ENCODE assay signal across 8 mouse cellular contexts in the genomic region with DNA sequence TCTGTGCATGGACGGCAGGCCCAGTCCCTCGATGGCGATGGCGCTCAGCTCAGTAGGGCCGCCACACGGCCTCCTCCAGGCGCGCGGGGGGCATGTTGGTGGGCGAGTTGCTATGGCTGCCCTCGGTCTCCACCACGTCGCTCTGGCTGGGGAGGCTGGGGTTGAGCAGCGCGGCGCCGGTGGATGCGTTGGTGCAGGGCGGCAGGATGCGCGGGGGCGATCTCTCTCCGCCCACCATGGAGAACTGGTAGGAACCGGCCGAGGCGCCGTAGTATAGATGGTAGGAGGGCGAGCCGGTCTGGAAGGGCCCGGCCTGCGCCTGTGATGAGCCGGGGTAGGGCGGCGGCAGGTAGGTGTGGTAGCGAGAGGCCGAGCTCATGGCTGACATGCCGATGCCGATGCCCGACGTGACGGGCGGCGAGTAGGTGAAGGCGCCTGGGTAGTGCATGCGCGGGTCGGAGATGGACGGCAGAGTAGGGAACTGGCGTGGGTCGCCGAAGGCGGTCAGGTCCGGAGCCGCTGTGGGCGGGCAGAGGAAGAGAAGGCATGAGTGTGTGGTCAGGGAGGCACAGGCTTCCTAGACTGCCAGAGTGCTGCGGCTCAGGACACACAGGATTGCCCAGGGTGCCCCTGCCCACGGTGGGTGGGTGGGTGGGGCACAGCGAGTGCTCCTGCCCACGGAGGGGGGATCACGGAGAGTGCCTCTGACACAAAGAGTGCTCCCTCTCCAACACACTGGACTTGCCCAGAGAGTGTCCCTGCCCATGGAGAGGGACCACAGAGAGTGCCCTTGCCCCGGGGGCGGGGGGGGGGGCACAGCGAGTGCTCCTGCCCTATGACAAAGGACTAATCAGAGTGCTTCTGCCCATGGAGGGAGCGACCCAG.
A peak's percentile ranks its signal among the peaks of the same experiment; 100 is the strongest.
DNase-seq lines count a peak whose midpoint lies in the region; ATAC-seq lines count a peak whose summit lies in the region.

No protein-coding gene starts in this region.

- peaks cover 46% of the 10 kb centered on the region for H3K27me3 ChIP-seq in forebrain, embryonic 11.5 days (ENCODE audit: control insufficient read depth, insufficient read depth, low read length)
- H3K27me3 ChIP-seq in neural tube, embryonic 11.5 days (ENCODE audit: control insufficient read depth, insufficient read depth, low read length), result peaks cover 10% of the 10 kb centered on the region

- H3K4me2 ChIP-seq in forebrain, embryonic 11.5 days (ENCODE audit: low read depth, low read length, severe bottlenecking), result peak overlapping the region; percentile 56
- peak overlapping the region; percentile 65 for H3K4me2 ChIP-seq in neural tube, embryonic 11.5 days (ENCODE audit: low read depth)

- peak overlapping the region; percentile 32 for H3K4me3 ChIP-seq in forebrain, embryonic 11.5 days (ENCODE audit: low read depth, low read length)
- peak overlapping the region; percentile 42 for H3K4me3 ChIP-seq in neural tube, embryonic 11.5 days (ENCODE audit: low read depth, low read length)

- no peaks in the 10 kb centered on the region for H3K9me3 ChIP-seq in forebrain, embryonic 11.5 days (ENCODE audit: control insufficient read depth, low read length)
- no peaks in the 10 kb centered on the region for H3K9me3 ChIP-seq in neural tube, embryonic 11.5 days (ENCODE audit: control insufficient read depth, low read length)

- ATAC-seq in forebrain, embryonic 11.5 days (replicated peaks; ENCODE audit: low FRiP score), result peak; percentile 42
- peak; percentile 61 for ATAC-seq in neural tube, embryonic 11.5 days (ENCODE audit: insufficient read depth, low FRiP score, low TSS enrichment)

- intact Hi-C loops in left cerebral cortex, postnatal 14 days (cut with DNase I), result no loop called here

- DNase-seq in left cerebral cortex, postnatal 14 days (ENCODE audit: low spot score in 2 of 2), result peak; percentile 12 to 20
- DNase-seq in left cerebral cortex, adult 9 months (ENCODE audit: low spot score in 2 of 2), result no peak
- DNase-seq in forebrain, embryonic 11.5 days (ENCODE audit: low spot score), result peak; percentile 72
- DNase-seq in kidney, postnatal 4 days, result peak; percentile 49 to 70
- DNase-seq in neural tube, embryonic 11.5 days (ENCODE audit: low spot score), result peak; percentile 59
- DNase-seq in thymus, postnatal 36 days, result no peak
- no peak for DNase-seq in ovary, adult 18-20 months (ENCODE audit: low spot score)
- no peak for DNase-seq in urinary bladder, adult 18-20 months (ENCODE audit: low spot score in 2 of 2)

- H3K4me1 ChIP-seq in forebrain, embryonic 11.5 days (replicated peaks; ENCODE audit: control insufficient read depth, insufficient read depth, low read length), result peaks cover 17% of the 10 kb centered on the region; the same call in 1 of the 2 replicates
- H3K4me1 ChIP-seq in neural tube, embryonic 11.5 days (ENCODE audit: control insufficient read depth, insufficient read depth, low read length), result 0 out of 2 replicates have a peak, but pooled peaks cover 6% of the 10 kb centered on the region

- 12% methylated on average over 63 of the region's 64 CpGs for WGBS in forebrain, embryonic 11.5 days
- WGBS in neural tube, embryonic 11.5 days, result 6% methylated on average over 61 of the region's 64 CpGs

- H3K36me3 ChIP-seq in forebrain, embryonic 11.5 days (ENCODE audit: control insufficient read depth, insufficient read depth, low read length), result no peaks in the 10 kb centered on the region
- no peaks in the 10 kb centered on the region for H3K36me3 ChIP-seq in neural tube, embryonic 11.5 days (ENCODE audit: control insufficient read depth, insufficient read depth, low read length)

- H3K27ac ChIP-seq in forebrain, embryonic 11.5 days (ENCODE audit: low read depth, low read length), result no peak overlapping the region
- H3K27ac ChIP-seq in neural tube, embryonic 11.5 days (ENCODE audit: low read depth, low read length), result no peak overlapping the region

- H3K9ac ChIP-seq in forebrain, embryonic 11.5 days (ENCODE audit: low read length), result peak overlapping the region; percentile 47
- H3K9ac ChIP-seq in neural tube, embryonic 11.5 days (ENCODE audit: low read length), result peak overlapping the region; percentile 42

Comparison
In these comparisons a context has a peak if more than half of its experiments do, and no peak if none do; other contexts are left out.
1. DNase-seq: peak in left cerebral cortex, postnatal 14 days (2 of 2), forebrain, embryonic 11.5 days (single experiment), kidney, postnatal 4 days (2 of 2) and neural tube, embryonic 11.5 days (single experiment); none in left cerebral cortex, adult 9 months (0 of 2), thymus, postnatal 36 days (0 of 2), ovary, adult 18-20 months (single experiment) and urinary bladder, adult 18-20 months (0 of 2).